Comparison of ENCODE assay signal across 12 mouse cellular contexts in the genomic region with DNA sequence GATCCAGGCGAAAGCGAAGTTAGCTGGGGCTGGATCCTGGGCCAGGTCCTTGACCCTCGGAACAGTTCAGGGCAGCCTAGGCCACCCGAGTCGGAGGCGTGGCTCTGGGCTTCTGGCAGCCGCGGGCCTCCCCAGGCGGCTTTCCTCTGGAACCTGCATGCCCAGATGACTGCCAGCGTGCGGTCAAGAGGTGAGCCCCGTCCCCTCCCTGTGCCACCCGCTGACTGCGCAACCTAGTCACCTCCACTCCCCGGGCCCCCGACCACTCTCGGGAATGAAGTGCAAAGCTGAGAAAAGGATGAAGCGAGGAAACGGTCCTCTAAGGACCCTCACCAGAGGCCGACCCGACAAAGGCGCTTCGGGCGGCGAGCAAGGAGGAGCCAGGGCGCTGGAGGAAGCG. TPM values are rescaled to one million over a fixed set of nuclear protein-coding genes. Genes with fewer than 3 reads are reported as not detected.
DNase-seq lines count a peak whose midpoint lies in the region; ATAC-seq and TF ChIP-seq lines count a peak whose summit lies in the region.
"Not testable (repeated sequence)": the region's sequence is repeated elsewhere in the genome, so short reads cannot be mapped to it uniquely, and the experiment has no call there.
"Had no signal": no experiment of that assay in that cellular context is flagged by ENCODE, and none has a peak within 500 bp of the region (broad histone marks: within the 10 kb centered on the region; RNA-seq: fewer than 3 reads in every experiment).

No protein-coding gene starts in this region.

- WGBS in forebrain, embryonic 13.5 days = 0% methylated on average over 18 of the region's 27 CpGs
- WGBS in heart, embryonic 15.5 days = under 1% methylated on average over 22 of the region's 27 CpGs
- under 1% methylated on average over 19 of the region's 27 CpGs for WGBS in intestine, postnatal 0 days
- WGBS in limb, embryonic 13.5 days = under 1% methylated on average over 22 of the region's 27 CpGs
- WGBS in midbrain, embryonic 11.5 days = 0% methylated on average over 19 of the region's 27 CpGs
- 2% methylated on average over 22 of the region's 27 CpGs for WGBS in small intestine, adult 2 months

- not testable (repeated sequence) for H3K4me1 ChIP-seq in ES-E14 (ENCODE audit: control insufficient read depth in 2 of 2, insufficient read depth in 2 of 2, low read length in 2 of 2, poor library complexity in 1 of 2); forebrain, embryonic 13.5 days; heart, embryonic 15.5 days (replicated peaks); intestine, postnatal 0 days (replicated peaks; ENCODE audit: control insufficient read depth, insufficient read depth, low read length); limb, embryonic 13.5 days; midbrain, embryonic 11.5 days (ENCODE audit: control insufficient read depth, insufficient read depth, low read length); small intestine, adult 2 months (ENCODE audit: control insufficient read depth, insufficient read depth, insufficient read length, low read length)

- not testable (repeated sequence) for ATAC-seq in forebrain, embryonic 13.5 days; heart, embryonic 15.5 days (replicated peaks; ENCODE audit: insufficient number of reproducible peaks, insufficient read depth, low FRiP score, low read depth); intestine, postnatal 0 days; limb, embryonic 13.5 days (ENCODE audit: low FRiP score, low read depth); midbrain, embryonic 11.5 days (ENCODE audit: low FRiP score)

- not testable (repeated sequence) for H3K27me3 ChIP-seq in forebrain, embryonic 13.5 days; heart, embryonic 15.5 days; intestine, postnatal 0 days (replicated peaks; ENCODE audit: control insufficient read depth, insufficient read depth, low read length); limb, embryonic 13.5 days; midbrain, embryonic 11.5 days (ENCODE audit: control insufficient read depth, insufficient read depth, low read length); small intestine, adult 2 months (ENCODE audit: control insufficient read depth, insufficient read depth, low read length)

- H3K9ac ChIP-seq in ES-E14 (ENCODE audit: insufficient read depth, low read depth, low read length, poor library complexity, severe bottlenecking); heart, embryonic 15.5 days; intestine, postnatal 0 days (ENCODE audit: low read depth, low read length); midbrain, embryonic 11.5 days (ENCODE audit: low read length): not testable (repeated sequence)
- H3K9ac ChIP-seq in forebrain, embryonic 13.5 days = peak overlapping the region; percentile 65
- peak overlapping the region; percentile 54; the same call in 1 of the 2 replicates for H3K9ac ChIP-seq in limb, embryonic 13.5 days

- TF ChIP-seq POLR2A in small intestine, adult 2 months (IDR thresholded peaks at IDR 0.05; ENCODE audit: low read depth, low read length) = not testable (repeated sequence)

- peak overlapping the region; percentile 72 for H3K4me2 ChIP-seq in forebrain, embryonic 13.5 days
- peak overlapping the region; percentile 79 for H3K4me2 ChIP-seq in heart, embryonic 15.5 days
- peak overlapping the region; percentile 67 for H3K4me2 ChIP-seq in intestine, postnatal 0 days (replicated peaks; ENCODE audit: low read depth)
- peak overlapping the region; percentile 75 for H3K4me2 ChIP-seq in limb, embryonic 13.5 days (replicated peaks)
- peak overlapping the region; percentile 43 for H3K4me2 ChIP-seq in midbrain, embryonic 11.5 days

- H3K27ac ChIP-seq in ES-E14 (ENCODE audit: insufficient read depth, low read depth, low read length, poor library complexity, severe bottlenecking); forebrain, embryonic 13.5 days; heart, embryonic 15.5 days; intestine, postnatal 0 days (ENCODE audit: low read depth, low read length); limb, embryonic 13.5 days; midbrain, embryonic 11.5 days (ENCODE audit: low read depth, low read length); small intestine, adult 2 months (ENCODE audit: insufficient read depth, low read depth, low read length): not testable (repeated sequence)

- TF ChIP-seq CTCF in intestine, postnatal 0 days (IDR thresholded peaks at IDR 0.05; ENCODE audit: low read depth); small intestine, adult 2 months (IDR thresholded peaks at IDR 0.05; ENCODE audit: extremely low read depth, insufficient read length, insufficient replicate concordance, low read depth, low read length): not testable (repeated sequence)

- in situ Hi-C loops in ES-E14 (cut with MboI; ENCODE audit: low sequenced_read_pairs in 2 of 2, unreplicated experiment in 2 of 2) = not testable (repeated sequence)

- DNase-seq in ES-E14 (ENCODE audit: low read depth, low spot score) = not testable (repeated sequence)
- peak; percentile 2 to 9 for DNase-seq in cerebellum, postnatal 14 days
- DNase-seq in midbrain, embryonic 11.5 days (ENCODE audit: low spot score, missing footprints) = peak; percentile 86

- H3K36me3 ChIP-seq in ES-E14 (ENCODE audit: control insufficient read depth, insufficient read depth, low read length, poor library complexity, severe bottlenecking); forebrain, embryonic 13.5 days (ENCODE audit: poor library complexity, severe bottlenecking); heart, embryonic 15.5 days; intestine, postnatal 0 days (ENCODE audit: control insufficient read depth, insufficient read depth); limb, embryonic 13.5 days; midbrain, embryonic 11.5 days (ENCODE audit: control insufficient read depth, insufficient read depth, low read length); small intestine, adult 2 months (ENCODE audit: control insufficient read depth, insufficient read depth, low read length): not testable (repeated sequence)

- H3K4me3 ChIP-seq in ES-E14 (ENCODE audit: insufficient read depth in 1 of 2, low read depth in 1 of 2, low read length in 2 of 2, poor library complexity in 1 of 2, severe bottlenecking in 1 of 2) = peak overlapping the region; percentile 44 to 61; a peak in 2 of 4 replicates
- H3K4me3 ChIP-seq in forebrain, embryonic 13.5 days = peak overlapping the region; percentile 46
- H3K4me3 ChIP-seq in heart, embryonic 15.5 days = peak overlapping the region; percentile 47
- not testable (repeated sequence) for H3K4me3 ChIP-seq in intestine, postnatal 0 days (ENCODE audit: low read depth, low read length)
- peak overlapping the region; percentile 44 for H3K4me3 ChIP-seq in limb, embryonic 13.5 days
- H3K4me3 ChIP-seq in midbrain, embryonic 11.5 days (ENCODE audit: low read depth, low read length) = peak overlapping the region; percentile 36
- H3K4me3 ChIP-seq in small intestine, adult 2 months (ENCODE audit: low read depth, low read length) = 0 out of 2 replicates have a peak overlapping the region, but pooled peaks have one; percentile 31

- H3K9me3 ChIP-seq in ES-E14 (ENCODE audit: control insufficient read depth, insufficient read depth, low read depth, low read length); forebrain, embryonic 13.5 days (replicated peaks); heart, embryonic 15.5 days (replicated peaks); intestine, postnatal 0 days (ENCODE audit: control insufficient read depth); limb, embryonic 13.5 days; midbrain, embryonic 11.5 days (ENCODE audit: control insufficient read depth, low read length): not testable (repeated sequence)

RNA-seq across cellular contexts. Expression of a gene that starts 0.5 kb away (rescaled TPM):
- total RNA-seq in ES-E14 (2012; rRNA removed) = 6.0 and 7.6 TPM in 2 replicates
- polyA plus RNA-seq in forebrain, embryonic 13.5 days (2015; fragmentation: Nextera tagmentation; extraction: Ambion mirVana) = 1.7 and 2.6 TPM in 2 replicates
- polyA plus RNA-seq in heart, embryonic 15.5 days (2015; fragmentation: Nextera tagmentation; extraction: Ambion mirVana) = 0.34 and 0.44 TPM in 2 replicates
- 0.13 and 0.27 TPM in 2 replicates for polyA plus RNA-seq in intestine, postnatal 0 days (2015; fragmentation: Nextera tagmentation; extraction: Ambion mirVana)
- polyA plus RNA-seq in limb, embryonic 13.5 days (2015; fragmentation: Nextera tagmentation; extraction: Ambion mirVana) = 0.36 and 0.70 TPM in 2 replicates
- polyA plus RNA-seq in midbrain, embryonic 11.5 days (2014; fragmentation: Nextera tagmentation; extraction: Ambion mirVana) = 0.60 and 1.5 TPM in 2 replicates
- not detected in 2 replicates for polyA plus RNA-seq in small intestine, adult 2 months (2012; rRNA removed)
- polyA plus RNA-seq: C2C12; thymus, postnatal 0 days had no signal

RNA-seq across cellular contexts. Expression of a gene that starts 27.5 kb away (rescaled TPM):
- not detected in 2 replicates for total RNA-seq in ES-E14 (2012; rRNA removed)
- not detected in 2 replicates for polyA plus RNA-seq in forebrain, embryonic 13.5 days (2015; fragmentation: Nextera tagmentation; extraction: Ambion mirVana)
- not detected in 2 replicates for polyA plus RNA-seq in heart, embryonic 15.5 days (2015; fragmentation: Nextera tagmentation; extraction: Ambion mirVana)
- polyA plus RNA-seq in intestine, postnatal 0 days (2015; fragmentation: Nextera tagmentation; extraction: Ambion mirVana) = not detected in 2 replicates
- not detected in 2 replicates for polyA plus RNA-seq in limb, embryonic 13.5 days (2015; fragmentation: Nextera tagmentation; extraction: Ambion mirVana)
- polyA plus RNA-seq in midbrain, embryonic 11.5 days (2014; fragmentation: Nextera tagmentation; extraction: Ambion mirVana) = not detected in 2 replicates
- polyA plus RNA-seq in small intestine, adult 2 months (2012; rRNA removed) = not detected in 2 replicates
- total RNA-seq: heart, postnatal 36 days had no signal
- polyA plus RNA-seq: C2C12; frontal cortex, adult 2 months had no signal
